Mouse (Mus musculus) neural tube, embryonic 15.5 days (tissue): Measurements from ENCODE around the gene Olfr1360. TPM values are rescaled to one million over a fixed set of nuclear protein-coding genes. Genes with fewer than 3 reads are reported as not detected.

Experiments used
- ATAC-seq: fragments of 200-750 bp; cut with Nextera tagmentation; 2 replicates; pipeline ENCODE4 v1.8.0; 2017; ENCODE audit warnings: mild to moderate bottlenecking, moderate TSS enrichment, moderate library complexity; ENCODE audit not compliant: low FRiP score
- H3K27ac ChIP-seq: fragments of 300-500 bp; sonication (generic); replicated peaks from 2 replicates; pipeline ENCODE4 v1.5.1; 2015; ENCODE audit warnings: mild to moderate bottlenecking, inconsistent platforms
- H3K27me3 ChIP-seq: fragments of 300-500 bp; sonication (generic); replicated peaks from 2 replicates; pipeline ENCODE4 v1.6.1; 2015; ENCODE audit warnings: inconsistent platforms
- H3K36me3 ChIP-seq: fragments of 300-500 bp; sonication (generic); 2 replicates; pipeline ENCODE4 v1.6.1; 2015; ENCODE audit warnings: inconsistent platforms
- H3K4me1 ChIP-seq: fragments of 300-500 bp; sonication (generic); 2 replicates; pipeline ENCODE4 v1.6.1; 2015; ENCODE audit warnings: inconsistent platforms
- H3K4me2 ChIP-seq: fragments of 300-500 bp; sonication (generic); 2 replicates; pipeline ENCODE4 v1.6.1; 2015; ENCODE audit warnings: inconsistent platforms, mild to moderate bottlenecking, moderate library complexity
- H3K4me3 ChIP-seq: fragments of 300-500 bp; sonication (generic); replicated peaks from 2 replicates; pipeline ENCODE4 v1.5.1; 2015; ENCODE audit warnings: mild to moderate bottlenecking, inconsistent platforms
- H3K9ac ChIP-seq: fragments of 300-500 bp; sonication (generic); replicated peaks from 2 replicates; pipeline ENCODE4 v1.6.1; 2015; ENCODE audit warnings: mild to moderate bottlenecking, inconsistent platforms
- H3K9me3 ChIP-seq: fragments of 300-500 bp; sonication (generic); replicated peaks from 2 replicates; pipeline ENCODE4 v1.6.1; 2016; ENCODE audit warnings: inconsistent platforms
- WGBS: fragments of 180-500 bp; shearing (Covaris S2); methylation state at CpG from one replicate; pipeline ENCODE4 v1.1.7; 2015; ENCODE audit warnings: mixed read lengths; 5-methylcytosine and 5-hydroxymethylcytosine counted together
- polyA plus RNA-seq: library from polyadenylated mRNA; unstranded; fragments of >200 nt; fragmentation: Nextera tagmentation; extraction: Ambion mirVana; gene quantifications from 2 replicates; pipeline ENCODE4 v1.2.1, GENCODE M21; 2015

Olfr1360 gene
- polyA plus RNA-seq, 1 experiment from 2014 or later: not detected

DNA sequence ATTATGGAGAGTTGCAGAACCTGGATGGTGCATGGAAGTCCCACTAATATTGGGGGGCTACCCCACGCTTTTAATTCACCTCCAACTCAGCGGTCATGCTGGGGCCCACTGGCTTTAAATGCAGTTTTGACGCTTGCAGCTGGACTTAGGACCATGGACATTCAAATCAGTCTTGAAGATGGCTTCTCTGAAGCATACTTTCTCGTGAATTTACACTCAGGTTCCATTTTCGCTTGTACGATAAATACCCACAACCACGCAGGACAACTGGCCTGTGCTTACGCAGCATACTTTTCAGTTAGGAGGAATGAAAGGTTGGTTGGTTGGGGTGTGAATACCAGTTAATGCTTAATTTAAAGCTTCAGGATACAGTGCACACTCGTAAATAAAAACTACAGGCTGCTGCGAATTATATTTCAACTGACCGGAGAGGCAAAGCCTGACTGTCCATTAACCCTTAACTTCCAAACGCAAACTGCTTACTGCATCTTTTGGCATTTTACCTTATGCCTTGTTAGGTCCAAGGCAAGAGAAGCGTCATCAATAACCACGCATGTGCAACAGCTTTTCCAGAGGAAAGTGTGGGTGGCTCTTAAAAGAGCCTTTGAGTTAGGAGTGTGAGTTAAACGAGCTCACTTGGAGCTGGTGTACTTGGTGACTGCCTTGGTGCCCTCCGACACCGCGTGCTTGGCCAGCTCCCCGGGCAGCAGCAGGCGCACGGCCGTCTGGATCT lies 38.1 kb upstream of the Olfr1360 start:
- no peak for ATAC-seq
- peak overlapping the region; percentile 42 for H3K4me3 ChIP-seq
- peak overlapping the region; percentile 90 for H3K27ac ChIP-seq
- WGBS: under 1% methylated on average over 22 of the region's 22 CpGs
- H3K4me1 ChIP-seq: peaks cover 26% of the 10 kb centered on the region
- H3K4me2 ChIP-seq: peak overlapping the region; percentile 86
- no peaks in the 10 kb centered on the region for H3K27me3 ChIP-seq
- peak overlapping the region; percentile 50 for H3K9ac ChIP-seq
- H3K36me3 ChIP-seq: no peaks in the 10 kb centered on the region
- no peaks in the 10 kb centered on the region for H3K9me3 ChIP-seq

DNA sequence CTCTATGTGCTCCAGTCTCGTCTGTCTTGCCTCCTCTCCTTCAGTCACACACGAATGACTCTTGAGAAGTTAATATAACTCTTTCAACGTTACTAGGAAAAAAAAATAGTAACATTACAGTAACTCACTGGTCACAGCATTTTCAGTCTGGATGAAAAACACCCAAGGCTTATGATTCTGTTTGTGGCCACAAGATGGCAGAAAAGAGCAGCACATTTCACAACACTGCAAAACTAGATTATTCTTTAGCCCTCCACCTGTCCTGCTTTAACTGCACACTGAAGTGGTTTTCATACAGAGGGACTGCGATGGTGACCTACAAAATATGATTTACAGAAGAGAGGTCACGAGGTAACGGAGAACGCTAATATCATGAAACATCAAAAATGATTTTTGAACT lies 37.5 kb upstream of the Olfr1360 start:
- no peak for ATAC-seq
- WGBS: under 1% methylated on average over 7 of the region's 7 CpGs
- Histone ChIP-seq H3K27ac (peak overlapping the region; percentile 90; the same call in 1 of the 2 replicates), H3K9ac (peak overlapping the region; percentile 50), H3K4me2 (peak overlapping the region; percentile 86), H3K27me3 (no peaks in the 10 kb centered on the region), H3K4me1 (peaks cover 26% of the 10 kb centered on the region), H3K9me3 (no peaks in the 10 kb centered on the region), H3K36me3 (no peaks in the 10 kb centered on the region), H3K4me3 (peak overlapping the region; percentile 42)

DNA sequence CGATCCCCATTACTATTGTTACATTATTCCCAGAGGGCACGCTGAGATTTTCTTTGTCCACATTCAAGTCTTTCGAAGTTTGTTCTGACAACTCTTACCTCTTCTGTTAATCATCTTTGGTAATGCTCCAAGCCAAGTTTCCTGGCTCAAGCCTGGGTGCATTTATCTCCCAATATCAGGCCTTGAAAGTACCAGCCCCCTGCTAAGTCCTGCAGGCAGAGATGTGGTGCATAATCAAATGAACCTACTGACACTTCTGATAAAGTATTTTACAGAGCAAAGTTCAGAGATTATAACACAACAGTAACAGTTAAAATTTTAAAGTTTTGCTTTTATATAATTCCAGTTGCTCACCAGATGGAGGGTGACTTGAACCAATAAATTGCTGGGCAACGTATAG lies 34.5 kb upstream of the Olfr1360 start:
- ATAC-seq: no peak
- peaks cover 10% of the 10 kb centered on the region for H3K4me1 ChIP-seq
- H3K9ac ChIP-seq: no peak overlapping the region
- H3K9me3 ChIP-seq: no peaks in the 10 kb centered on the region
- H3K36me3 ChIP-seq: no peaks in the 10 kb centered on the region
- H3K27me3 ChIP-seq: no peaks in the 10 kb centered on the region
- H3K27ac ChIP-seq: no peak overlapping the region
- peak overlapping the region; percentile 68 for H3K4me3 ChIP-seq
- 28% methylated on average over 4 of the region's 4 CpGs for WGBS
- peak overlapping the region; percentile 72 for H3K4me2 ChIP-seq

DNA sequence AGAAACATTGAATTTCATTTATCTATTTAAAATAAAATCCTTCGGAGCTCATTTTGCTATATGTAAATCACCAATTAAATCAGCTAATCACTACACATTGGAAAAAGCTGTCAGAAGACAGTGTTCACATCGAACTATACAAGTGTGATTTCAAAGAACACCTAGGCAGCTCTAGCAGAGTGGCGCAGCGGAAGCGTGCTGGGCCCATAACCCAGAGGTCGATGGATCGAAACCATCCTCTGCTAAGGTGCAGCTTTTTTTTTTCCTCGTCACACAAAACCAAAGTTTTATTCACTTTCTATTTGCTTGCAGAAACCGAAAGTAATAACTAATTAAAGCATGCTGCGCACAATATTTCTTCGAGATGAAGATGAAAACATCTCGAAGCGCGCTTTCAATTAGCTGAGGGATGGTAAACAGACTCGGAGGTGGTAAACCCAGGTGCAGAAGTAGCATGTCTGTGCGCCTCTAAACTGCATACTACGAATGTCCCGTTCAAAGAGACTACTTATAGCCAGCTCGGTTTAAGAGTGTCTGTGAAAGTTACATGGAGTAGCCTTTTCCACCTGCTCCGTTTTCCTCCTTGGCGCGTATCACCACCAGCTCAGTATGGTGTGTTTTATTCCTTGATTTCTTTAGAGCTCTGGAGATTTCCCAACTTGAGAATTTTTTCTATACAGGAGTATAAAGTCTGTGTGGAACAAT lies 33.8 kb upstream of the Olfr1360 start:
- H3K27me3 ChIP-seq: no peaks in the 10 kb centered on the region
- 2% methylated on average over 22 of the region's 22 CpGs for WGBS
- no peaks in the 10 kb centered on the region for H3K36me3 ChIP-seq
- H3K4me2 ChIP-seq: peak overlapping the region; percentile 72
- no peaks in the 10 kb centered on the region for H3K9me3 ChIP-seq
- H3K9ac ChIP-seq: peak overlapping the region; percentile 40
- peaks cover 9% of the 10 kb centered on the region for H3K4me1 ChIP-seq
- peak overlapping the region; percentile 68 for H3K4me3 ChIP-seq
- H3K27ac ChIP-seq: no peak overlapping the region
- peak; percentile 91 for ATAC-seq

DNA sequence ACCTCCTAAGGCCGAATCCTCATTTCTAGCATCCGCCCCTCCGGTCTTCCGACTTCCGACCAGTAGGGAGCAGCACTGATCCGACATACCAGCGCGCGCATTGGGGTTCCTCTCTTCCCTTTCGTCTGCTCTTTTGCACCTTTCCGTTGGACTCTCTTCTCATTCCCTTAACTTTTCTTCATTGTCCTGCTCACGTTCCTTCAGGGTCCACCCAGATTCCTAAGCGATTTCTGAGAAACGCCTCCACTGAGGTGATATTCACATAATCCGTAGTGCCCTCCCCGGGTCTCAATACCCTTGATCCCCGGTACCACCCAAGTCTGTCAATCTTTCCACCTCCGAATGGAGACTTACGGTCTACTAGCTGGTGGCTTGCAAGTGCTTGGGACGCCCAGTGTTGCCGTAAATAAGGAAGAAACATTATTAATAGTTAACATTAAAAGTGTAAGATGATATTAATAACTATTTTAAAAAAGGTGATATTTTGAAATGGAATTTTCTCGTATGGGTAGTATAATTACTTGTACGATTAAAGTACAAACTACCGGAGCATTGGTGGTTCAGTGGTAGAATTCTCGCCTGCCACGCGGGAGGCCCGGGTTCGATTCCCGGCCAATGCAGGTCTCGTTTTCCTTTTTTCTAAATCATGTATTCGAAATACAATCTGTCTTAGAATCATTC lies 33.0 kb upstream of the Olfr1360 start:
- H3K36me3 ChIP-seq: no peaks in the 10 kb centered on the region
- H3K27ac ChIP-seq: peak overlapping the region; percentile 88
- H3K4me3 ChIP-seq: peak overlapping the region; percentile 68
- H3K4me1 ChIP-seq: peaks cover 4% of the 10 kb centered on the region
- ATAC-seq: peak; percentile 93
- under 1% methylated on average over 32 of the region's 32 CpGs for WGBS
- peak overlapping the region; percentile 64 for H3K9ac ChIP-seq
- peak overlapping the region; percentile 72 for H3K4me2 ChIP-seq
- H3K27me3 ChIP-seq: no peaks in the 10 kb centered on the region
- H3K9me3 ChIP-seq: no peaks in the 10 kb centered on the region

DNA sequence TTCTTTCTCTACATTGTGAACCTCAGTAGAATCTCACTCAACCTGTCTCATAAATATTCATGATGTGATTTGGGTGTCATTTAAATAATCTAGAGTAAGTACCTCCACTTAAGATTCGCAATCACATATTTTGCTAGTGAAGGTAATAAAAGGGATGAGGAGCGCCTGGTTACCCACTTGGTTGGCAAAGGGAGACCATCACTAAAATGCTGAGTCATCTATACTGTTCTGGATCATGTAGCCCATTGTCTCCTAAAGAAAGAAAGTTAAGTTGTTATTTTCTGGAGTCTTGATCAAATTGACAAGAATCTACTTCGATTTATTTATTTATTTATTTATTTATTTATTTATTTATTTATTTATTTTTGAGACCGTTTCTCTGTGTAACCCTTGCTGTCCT lies 29.5 kb upstream of the Olfr1360 start:
- Histone ChIP-seq H3K4me3 (no peak overlapping the region), H3K27me3 (no peaks in the 10 kb centered on the region), H3K36me3 (no peaks in the 10 kb centered on the region), H3K4me2 (no peak overlapping the region), H3K9ac (no peak overlapping the region), H3K9me3 (no peaks in the 10 kb centered on the region), H3K4me1 (no peaks in the 10 kb centered on the region), H3K27ac (no peak overlapping the region)
- no peak for ATAC-seq
- 73% methylated on average over 4 of the region's 4 CpGs for WGBS

DNA sequence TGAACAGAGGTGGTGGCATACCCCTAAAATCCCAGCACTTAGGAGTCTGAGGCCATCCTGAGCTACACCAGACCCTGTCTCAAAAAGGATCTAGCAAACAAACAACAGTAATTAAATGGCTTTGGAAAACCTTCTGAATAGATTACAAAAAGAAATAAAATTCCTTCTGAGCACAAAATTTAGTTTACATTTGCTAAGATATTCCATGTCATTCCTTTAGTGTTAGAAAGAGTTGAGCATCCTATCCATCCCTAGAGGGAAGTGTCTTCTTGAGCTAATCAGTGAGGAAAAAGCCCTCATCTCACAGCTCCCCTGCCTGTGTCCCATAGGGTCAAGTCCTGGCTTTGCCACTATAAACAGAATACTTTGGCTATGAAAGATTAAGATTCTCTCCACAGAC lies 20.6 kb upstream of the Olfr1360 start, which contains the start of gene Olfr1359:
Olfr1359 (plus strand) TSS at position 301 of the 400 bp plus-strand sequence.
- Histone ChIP-seq H3K4me2 (no peak within 1 kb of the TSS), H3K9me3 (no peaks in the 10 kb centered on the region), H3K27me3 (no peaks in the 10 kb centered on the region), H3K9ac (no peak within 1 kb of the TSS), H3K36me3 (no peaks in the 10 kb centered on the region), H3K4me3 (no peak within 1 kb of the TSS), H3K27ac (no peak within 1 kb of the TSS), H3K4me1 (no peaks in the 10 kb centered on the region)
- no peak for ATAC-seq

DNA sequence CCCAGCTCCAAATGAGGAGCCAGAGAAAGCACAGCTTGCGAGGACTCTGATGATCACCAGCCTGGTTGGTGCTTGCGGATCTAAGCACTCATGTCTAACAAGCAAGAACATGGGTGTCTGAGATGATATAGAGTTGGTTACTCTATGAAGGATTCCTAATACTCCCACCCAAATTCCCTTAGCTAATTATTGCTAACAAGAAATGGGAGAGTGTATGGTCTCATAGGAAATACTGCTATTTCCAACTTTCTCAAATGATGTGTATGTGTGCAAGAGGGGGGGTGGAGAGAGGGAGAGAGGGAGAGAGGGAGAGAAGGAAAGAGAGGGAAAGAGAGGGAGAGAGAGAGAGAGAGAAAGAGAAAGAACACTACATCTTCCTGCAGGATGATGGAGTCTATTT lies 13.9 kb downstream of the Olfr1360 start, which contains the start of gene Olfr1361:
Olfr1361 (minus strand) TSS at position 101 of the 400 bp plus-strand sequence.
- H3K27me3 ChIP-seq: no peaks in the 10 kb centered on the region
- H3K9ac ChIP-seq: no peak within 1 kb of the TSS
- WGBS: 75% methylated on average over 2 of the region's 2 CpGs
- no peaks in the 10 kb centered on the region for H3K36me3 ChIP-seq
- ATAC-seq: no peak
- H3K4me3 ChIP-seq: no peak within 1 kb of the TSS
- H3K4me1 ChIP-seq: no peaks in the 10 kb centered on the region
- no peaks in the 10 kb centered on the region for H3K9me3 ChIP-seq
- no peak within 1 kb of the TSS for H3K27ac ChIP-seq
- no peak within 1 kb of the TSS for H3K4me2 ChIP-seq

DNA sequence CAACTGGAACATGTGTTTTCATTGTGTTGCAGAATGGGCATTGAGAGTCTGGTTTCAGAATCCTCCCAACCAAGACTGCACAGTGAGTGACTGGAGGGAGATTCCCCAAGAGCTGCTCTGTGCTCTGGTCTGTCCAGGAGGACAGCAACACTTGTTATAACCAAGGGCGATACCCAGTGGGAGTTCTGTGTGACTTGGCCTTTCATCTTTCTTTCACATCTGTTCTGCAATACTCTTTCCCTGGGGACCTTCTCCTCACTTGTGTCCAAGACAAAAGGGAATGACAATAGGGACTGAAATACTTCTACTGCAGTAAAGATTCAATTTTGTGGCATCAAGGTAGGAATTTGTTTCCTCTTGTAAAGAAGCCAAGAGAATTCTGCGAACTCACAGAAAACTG lies 34.8 kb downstream of the Olfr1360 start, which contains the start of gene Olfr11:
Olfr11 (minus strand) TSS at position 101 of the 400 bp plus-strand sequence.
- H3K9me3 ChIP-seq: no peaks in the 10 kb centered on the region
- WGBS: 89% methylated on average over 2 of the region's 2 CpGs
- H3K27me3 ChIP-seq: no peaks in the 10 kb centered on the region
- H3K27ac ChIP-seq: no peak within 1 kb of the TSS
- no peak within 1 kb of the TSS for H3K4me3 ChIP-seq
- no peak within 1 kb of the TSS for H3K4me2 ChIP-seq
- no peak within 1 kb of the TSS for H3K9ac ChIP-seq
- H3K4me1 ChIP-seq: no peaks in the 10 kb centered on the region
- ATAC-seq: no peak
- H3K36me3 ChIP-seq: no peaks in the 10 kb centered on the region
